Mouse (Mus musculus): ENCODE data around the gene Nif3l1. TPM values are rescaled to one million over a fixed set of nuclear protein-coding genes. Genes with fewer than 3 reads are reported as not detected.

Gene Nif3l1
- 36.2 and 43.9 TPM in 2 replicates for polyA plus RNA-seq (2015; fragmentation: Nextera tagmentation; extraction: Ambion mirVana)

GRCm38 (mm10) chr1:58445143-58445722 is at the start of gene Nif3l1, which contains the start of gene Ppil3:
TSS of gene Nif3l1 (plus strand) at chr1:58445151.
TSS of gene Ppil3 (minus strand) at chr1:58445486.
- WGBS: under 1% methylated on average over 33 of the region's 33 CpGs
- Histone ChIP-seq H3K9me3 (replicated peaks; ENCODE audit: control insufficient read depth, low read length) (no peaks in the 10 kb centered on the region), H3K9ac (ENCODE audit: low read length) (peak within 1 kb of the TSS; percentile 88), H3K4me1 (ENCODE audit: control insufficient read depth, insufficient read depth, low read length) (peaks cover 14% of the 10 kb centered on the region), H3K36me3 (ENCODE audit: control insufficient read depth, insufficient read depth, low read length) (0 out of 2 replicates have a peak, but pooled peaks cover 3% of the 10 kb centered on the region), H3K27ac (ENCODE audit: low read length) (peak within 1 kb of the TSS; percentile 96), H3K4me2 (ENCODE audit: low read depth, low read length) (peak within 1 kb of the TSS; percentile 72), H3K4me3 (replicated peaks; ENCODE audit: low read length) (peak within 1 kb of the TSS; percentile 59), H3K27me3 (ENCODE audit: control insufficient read depth, insufficient read depth, low read length) (no peaks in the 10 kb centered on the region)
- ATAC-seq (ENCODE audit: insufficient read depth, low FRiP score): peak; percentile 96

GRCm38 (mm10) chr1:58395341-58395740 is 49.6 kb upstream of the Nif3l1 start:
- Histone ChIP-seq H3K27me3 (ENCODE audit: control insufficient read depth, insufficient read depth, low read length) (no peaks in the 10 kb centered on the region), H3K4me3 (replicated peaks; ENCODE audit: low read length) (no peak overlapping the region), H3K9ac (ENCODE audit: low read length) (no peak overlapping the region), H3K4me1 (ENCODE audit: control insufficient read depth, insufficient read depth, low read length) (peaks cover 9% of the 10 kb centered on the region), H3K4me2 (ENCODE audit: low read depth, low read length) (no peak overlapping the region), H3K27ac (ENCODE audit: low read length) (no peak overlapping the region), H3K36me3 (ENCODE audit: control insufficient read depth, insufficient read depth, low read length) (peaks cover 26% of the 10 kb centered on the region), H3K9me3 (replicated peaks; ENCODE audit: control insufficient read depth, low read length) (no peaks in the 10 kb centered on the region)
- ATAC-seq (ENCODE audit: insufficient read depth, low FRiP score): no peak
- 90% methylated on average over 3 of the region's 3 CpGs for WGBS

DNA sequence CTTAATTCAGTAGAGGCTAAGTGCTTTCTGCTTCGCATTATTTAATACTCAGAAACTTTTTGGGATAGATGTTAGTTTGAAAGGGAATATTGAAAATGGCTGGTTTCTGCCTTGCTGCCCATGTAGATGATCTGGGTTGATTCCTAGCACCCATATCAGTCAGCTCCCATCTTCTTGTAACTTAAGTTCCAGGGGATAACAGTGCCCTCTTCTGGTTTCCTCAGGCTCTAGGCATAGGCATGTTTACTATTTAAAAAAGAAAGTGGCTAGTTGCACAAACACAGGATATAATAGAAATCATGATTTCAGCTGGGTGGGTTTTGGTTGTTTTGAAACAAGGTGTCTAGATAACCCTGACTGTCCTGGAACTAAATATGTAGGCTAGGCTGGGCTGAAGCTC is 48.8 kb upstream of the Nif3l1 start:
- Histone ChIP-seq H3K27me3 (ENCODE audit: control insufficient read depth, insufficient read depth, low read length) (no peaks in the 10 kb centered on the region), H3K9ac (ENCODE audit: low read length) (no peak overlapping the region), H3K4me1 (ENCODE audit: control insufficient read depth, insufficient read depth, low read length) (peaks cover 8% of the 10 kb centered on the region), H3K4me2 (ENCODE audit: low read depth, low read length) (no peak overlapping the region), H3K36me3 (ENCODE audit: control insufficient read depth, insufficient read depth, low read length) (peaks cover 28% of the 10 kb centered on the region), H3K27ac (ENCODE audit: low read length) (no peak overlapping the region), H3K4me3 (replicated peaks; ENCODE audit: low read length) (no peak overlapping the region), H3K9me3 (replicated peaks; ENCODE audit: control insufficient read depth, low read length) (no peaks in the 10 kb centered on the region)
- WGBS: 100% methylated on average over 1 of the region's 1 CpGs
- ATAC-seq (ENCODE audit: insufficient read depth, low FRiP score): no peak

DNA sequence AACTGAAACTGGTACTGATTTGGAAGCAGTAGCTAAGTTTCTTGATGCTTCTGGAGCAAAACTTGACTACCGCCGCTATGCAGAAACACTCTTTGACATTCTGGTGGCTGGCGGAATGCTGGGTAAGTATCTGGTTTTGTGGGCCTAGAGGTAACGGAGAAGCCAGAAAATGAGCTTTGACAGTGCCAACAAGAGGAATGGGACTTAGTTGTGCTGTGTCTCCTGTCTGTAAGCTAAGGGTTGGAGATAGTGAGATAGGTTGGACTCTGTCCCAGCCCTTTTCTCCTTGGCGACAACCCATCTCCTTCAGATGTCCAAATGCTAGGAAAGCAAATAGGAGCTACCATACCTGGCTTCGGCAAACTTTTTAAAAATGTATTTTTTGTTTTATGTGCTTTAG is 47.2 kb upstream of the Nif3l1 start:
- no peaks in the 10 kb centered on the region for H3K9me3 ChIP-seq (replicated peaks; ENCODE audit: control insufficient read depth, low read length)
- no peak overlapping the region for H3K27ac ChIP-seq (ENCODE audit: low read length)
- H3K4me3 ChIP-seq (replicated peaks; ENCODE audit: low read length): no peak overlapping the region
- H3K4me2 ChIP-seq (ENCODE audit: low read depth, low read length): no peak overlapping the region
- H3K9ac ChIP-seq (ENCODE audit: low read length): no peak overlapping the region
- peaks cover 39% of the 10 kb centered on the region for H3K36me3 ChIP-seq (ENCODE audit: control insufficient read depth, insufficient read depth, low read length)
- no peak for ATAC-seq (ENCODE audit: insufficient read depth, low FRiP score)
- no peaks in the 10 kb centered on the region for H3K27me3 ChIP-seq (ENCODE audit: control insufficient read depth, insufficient read depth, low read length)
- WGBS: 93% methylated on average over 6 of the region's 6 CpGs
- no peaks in the 10 kb centered on the region for H3K4me1 ChIP-seq (ENCODE audit: control insufficient read depth, insufficient read depth, low read length)

DNA sequence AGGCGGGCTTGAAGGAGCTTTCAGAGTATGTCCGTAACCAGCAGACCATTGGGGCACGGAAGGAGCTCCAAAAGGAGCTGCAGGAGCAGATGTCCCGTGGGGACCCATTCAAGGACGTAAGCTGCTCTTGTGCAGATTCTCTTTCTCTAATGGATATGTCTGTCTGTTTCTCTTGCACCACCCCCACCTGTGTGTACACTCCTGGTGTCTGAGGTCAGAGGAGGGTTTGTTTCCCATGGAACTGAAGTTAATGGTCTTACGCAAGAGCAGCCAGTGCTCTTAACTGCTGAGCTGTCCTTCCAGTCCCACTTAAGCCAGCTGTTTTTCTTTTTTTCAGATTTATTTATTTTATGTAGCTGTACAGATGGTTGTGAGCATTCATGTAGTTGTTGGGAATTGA is 43.6 kb upstream of the Nif3l1 start:
- peaks cover 49% of the 10 kb centered on the region for H3K36me3 ChIP-seq (ENCODE audit: control insufficient read depth, insufficient read depth, low read length)
- no peak overlapping the region for H3K4me3 ChIP-seq (replicated peaks; ENCODE audit: low read length)
- no peak for ATAC-seq (ENCODE audit: insufficient read depth, low FRiP score)
- no peaks in the 10 kb centered on the region for H3K27me3 ChIP-seq (ENCODE audit: control insufficient read depth, insufficient read depth, low read length)
- no peak overlapping the region for H3K9ac ChIP-seq (ENCODE audit: low read length)
- H3K4me2 ChIP-seq (ENCODE audit: low read depth, low read length): no peak overlapping the region
- H3K4me1 ChIP-seq (ENCODE audit: control insufficient read depth, insufficient read depth, low read length): no peaks in the 10 kb centered on the region
- 88% methylated on average over 6 of the region's 6 CpGs for WGBS
- no peak overlapping the region for H3K27ac ChIP-seq (ENCODE audit: low read length)
- H3K9me3 ChIP-seq (replicated peaks; ENCODE audit: control insufficient read depth, low read length): no peaks in the 10 kb centered on the region

DNA sequence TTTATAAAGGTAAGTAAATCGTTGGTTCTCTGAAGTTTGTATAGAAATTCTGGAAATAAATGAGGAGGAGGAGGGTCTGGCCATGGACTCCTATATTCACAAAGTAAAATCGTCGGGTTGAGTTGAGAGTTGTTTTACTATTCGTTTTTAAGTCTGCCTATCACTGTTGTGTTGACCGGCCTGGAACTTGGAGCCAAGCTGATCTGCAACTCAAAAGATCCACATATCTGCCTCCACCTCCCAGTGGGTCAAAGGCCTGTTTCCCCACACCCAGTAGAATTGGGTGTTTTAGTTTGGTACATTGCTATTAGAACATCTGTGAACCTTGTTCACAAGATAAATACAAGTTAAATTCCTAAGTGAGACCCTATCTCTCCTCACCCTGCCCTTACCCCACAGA is 41.2 kb upstream of the Nif3l1 start:
- no peak for ATAC-seq (ENCODE audit: insufficient read depth, low FRiP score)
- Histone ChIP-seq H3K9me3 (replicated peaks; ENCODE audit: control insufficient read depth, low read length) (no peaks in the 10 kb centered on the region), H3K27me3 (ENCODE audit: control insufficient read depth, insufficient read depth, low read length) (no peaks in the 10 kb centered on the region), H3K4me1 (ENCODE audit: control insufficient read depth, insufficient read depth, low read length) (no peaks in the 10 kb centered on the region), H3K4me2 (ENCODE audit: low read depth, low read length) (no peak overlapping the region), H3K36me3 (ENCODE audit: control insufficient read depth, insufficient read depth, low read length) (peaks cover 34% of the 10 kb centered on the region), H3K4me3 (replicated peaks; ENCODE audit: low read length) (no peak overlapping the region), H3K9ac (ENCODE audit: low read length) (no peak overlapping the region), H3K27ac (ENCODE audit: low read length) (no peak overlapping the region)
- WGBS: 86% methylated on average over 5 of the region's 5 CpGs

DNA sequence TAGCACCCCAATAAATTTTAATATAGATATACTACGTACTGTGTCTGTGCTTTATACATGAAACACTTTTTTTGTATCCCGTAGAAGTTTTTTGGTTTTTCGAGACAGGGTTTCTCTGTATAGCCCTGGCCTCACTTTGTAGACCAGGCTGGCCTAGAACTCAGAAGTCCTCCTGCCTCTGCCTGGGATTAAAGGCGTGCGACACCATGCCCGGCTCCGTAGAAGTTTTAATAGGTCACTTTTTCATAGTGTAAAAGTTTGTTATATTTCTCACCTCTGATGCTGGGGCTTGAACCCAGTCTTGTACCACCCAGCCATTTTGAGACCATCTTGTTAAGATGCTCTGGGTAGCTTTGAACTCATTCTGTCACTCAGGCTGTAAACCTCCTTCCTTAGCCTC is 37.6 kb upstream of the Nif3l1 start:
- no peak for ATAC-seq (ENCODE audit: insufficient read depth, low FRiP score)
- no peak overlapping the region for H3K9ac ChIP-seq (ENCODE audit: low read length)
- WGBS: 95% methylated on average over 7 of the region's 7 CpGs
- no peak overlapping the region for H3K4me3 ChIP-seq (replicated peaks; ENCODE audit: low read length)
- no peak overlapping the region for H3K4me2 ChIP-seq (ENCODE audit: low read depth, low read length)
- H3K4me1 ChIP-seq (ENCODE audit: control insufficient read depth, insufficient read depth, low read length): no peaks in the 10 kb centered on the region
- H3K36me3 ChIP-seq (ENCODE audit: control insufficient read depth, insufficient read depth, low read length): peaks cover 25% of the 10 kb centered on the region
- no peaks in the 10 kb centered on the region for H3K9me3 ChIP-seq (replicated peaks; ENCODE audit: control insufficient read depth, low read length)
- H3K27me3 ChIP-seq (ENCODE audit: control insufficient read depth, insufficient read depth, low read length): no peaks in the 10 kb centered on the region
- no peak overlapping the region for H3K27ac ChIP-seq (ENCODE audit: low read length)

GRCm38 (mm10) chr1:58408141-58408540 is 36.8 kb upstream of the Nif3l1 start:
- Histone ChIP-seq H3K27ac (ENCODE audit: low read length) (no peak overlapping the region), H3K4me3 (replicated peaks; ENCODE audit: low read length) (no peak overlapping the region), H3K4me2 (ENCODE audit: low read depth, low read length) (no peak overlapping the region), H3K36me3 (ENCODE audit: control insufficient read depth, insufficient read depth, low read length) (peaks cover 24% of the 10 kb centered on the region), H3K27me3 (ENCODE audit: control insufficient read depth, insufficient read depth, low read length) (no peaks in the 10 kb centered on the region), H3K9me3 (replicated peaks; ENCODE audit: control insufficient read depth, low read length) (no peaks in the 10 kb centered on the region), H3K9ac (ENCODE audit: low read length) (no peak overlapping the region), H3K4me1 (ENCODE audit: control insufficient read depth, insufficient read depth, low read length) (no peaks in the 10 kb centered on the region)
- WGBS: 86% methylated on average over 6 of the region's 6 CpGs
- ATAC-seq (ENCODE audit: insufficient read depth, low FRiP score): no peak

DNA sequence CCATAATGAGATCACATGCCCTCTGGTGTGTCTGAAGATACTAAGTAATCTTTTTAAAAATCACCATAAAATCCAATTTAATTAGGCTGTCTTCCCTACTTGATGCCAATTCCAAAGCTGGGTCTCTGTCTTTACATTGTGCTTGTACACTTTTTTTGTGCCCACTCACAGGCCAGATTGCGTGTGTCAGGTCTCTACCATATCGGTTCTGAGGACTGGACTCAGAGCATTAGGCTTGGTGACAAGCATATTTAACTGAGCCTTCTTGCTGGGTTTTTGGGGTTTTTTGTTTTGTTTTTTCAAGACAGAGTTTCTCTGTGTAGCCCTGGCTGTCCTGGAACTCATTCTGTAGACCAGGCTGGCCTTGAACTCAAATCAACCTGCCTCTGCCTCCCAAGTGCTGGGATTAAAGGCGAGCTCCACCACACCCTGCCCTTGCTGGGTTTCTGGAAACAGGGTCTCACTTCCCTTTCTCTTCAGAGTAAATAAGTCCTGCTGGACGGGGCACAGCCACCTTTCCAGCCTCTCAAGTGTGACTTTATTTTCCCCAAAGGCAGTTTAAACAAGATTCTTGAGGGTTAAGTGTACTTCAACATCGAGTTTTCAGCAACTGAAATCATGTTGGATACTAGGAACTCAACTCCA is 35.3 kb upstream of the Nif3l1 start:
- no peaks in the 10 kb centered on the region for H3K27me3 ChIP-seq (ENCODE audit: control insufficient read depth, insufficient read depth, low read length)
- no peak overlapping the region for H3K4me2 ChIP-seq (ENCODE audit: low read depth, low read length)
- 73% methylated on average over 5 of the region's 5 CpGs for whole genome bisulfite sequencing
- H3K4me1 ChIP-seq (ENCODE audit: control insufficient read depth, insufficient read depth, low read length): no peaks in the 10 kb centered on the region
- H3K36me3 ChIP-seq (ENCODE audit: control insufficient read depth, insufficient read depth, low read length): peaks cover 25% of the 10 kb centered on the region
- no peaks in the 10 kb centered on the region for H3K9me3 ChIP-seq (replicated peaks; ENCODE audit: control insufficient read depth, low read length)
- no peak overlapping the region for H3K9ac ChIP-seq (ENCODE audit: low read length)
- ATAC-seq (ENCODE audit: insufficient read depth, low FRiP score): no peak
- H3K27ac ChIP-seq (ENCODE audit: low read length): no peak overlapping the region
- H3K4me3 ChIP-seq (replicated peaks; ENCODE audit: low read length): no peak overlapping the region

Data from stomach, embryonic 16.5 days (tissue).